Mouse (Mus musculus) layer of hippocampus, postnatal 14 days (tissue): ENCODE measurements around the gene Trappc2l. TPM values are rescaled to one million over a fixed set of nuclear protein-coding genes. Genes with fewer than 3 reads are reported as not detected.
A peak's percentile ranks its signal among the peaks of the same experiment; 100 is the strongest.
"Not testable (repeated sequence)": the region's sequence is repeated elsewhere in the genome, so short reads cannot be mapped to it uniquely, and the experiment has no call there.

ENCODE experiments used
- DNase-seq, 2 experiments: peaks; one replicate each; pipeline ENCODE4 v3.0.0; 2021 to 2022; ENCODE audit warnings: low spot score in 2 of 2, mixed read lengths in 1 of 2
- long read RNA-seq, 2 experiments: library from polyadenylated mRNA; stranded (forward); transcript quantifications; one replicate each; pipeline ENCODE4 v2.0.0; 2021
- total RNA-seq, 2 experiments: library from RNA; stranded (reverse); gene quantifications; 2 replicates each; pipeline ENCODE4 v1.2.3; 2021

Gene Trappc2l
- total RNA-seq: 10 to 100 TPM; 75.0 to 78.4 TPM
- long read RNA-seq, experiment 1, transcript Trappc2l-201 (5 exons, 1,659 nt): major isoform, 42 of 49 reads
- long read RNA-seq, experiment 1, partial matches to known transcripts: 1 of 49 reads
- long read RNA-seq, experiment 1, other reads (novel, unspliced or antisense): 6 of 49 reads
- long read RNA-seq, experiment 2, transcript Trappc2l-201 (5 exons, 1,659 nt): major isoform, 100 of 121 reads
- long read RNA-seq, experiment 2, partial matches to known transcripts: 13 of 121 reads
- long read RNA-seq, experiment 2, other reads (novel, unspliced or antisense): 7 of 121 reads

DNA sequence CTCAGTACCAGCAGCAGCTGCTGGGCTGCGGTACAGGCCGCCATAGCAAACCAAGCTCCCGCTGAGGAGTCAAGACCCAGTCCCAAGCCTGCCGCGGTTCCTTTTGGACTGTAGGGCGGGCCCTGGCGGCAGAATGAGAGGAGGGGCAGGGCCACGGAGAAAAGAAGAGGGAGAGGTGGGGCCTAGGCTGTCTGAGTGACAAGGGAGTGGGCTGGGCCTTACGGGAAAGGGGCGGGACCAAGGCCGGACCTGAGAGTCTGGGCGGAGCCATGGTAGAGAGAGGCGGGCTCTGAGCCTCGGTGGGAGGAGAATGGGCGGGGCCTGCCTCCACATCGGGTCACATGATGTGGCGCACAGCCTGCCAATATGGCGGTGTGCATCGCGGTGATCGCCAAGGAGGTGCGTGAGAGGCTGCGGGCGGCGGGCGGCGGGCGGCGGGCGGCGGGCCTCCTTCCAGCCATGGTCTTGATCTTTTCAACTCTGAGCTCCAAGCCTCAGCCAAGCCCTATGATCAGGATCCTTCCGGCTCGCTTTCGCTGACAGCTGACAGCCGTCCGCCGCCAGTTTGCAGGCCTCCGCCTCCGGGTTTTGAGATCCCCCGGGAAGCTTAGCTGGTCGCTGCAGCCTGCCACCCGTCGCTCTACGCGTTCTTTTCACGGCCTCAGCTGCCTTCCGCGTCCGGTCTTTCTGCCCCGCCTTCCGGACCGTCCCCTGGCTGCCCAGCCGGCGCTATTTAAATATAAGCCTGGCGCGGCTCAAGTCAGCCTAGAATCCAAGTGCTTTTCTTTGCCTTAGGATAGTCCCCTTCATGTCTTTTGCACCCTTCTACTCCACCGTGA is at the start of gene Trappc2l, which contains the start of gene Galns:
Trappc2l (plus strand) TSS at position 346 of the 839 bp plus-strand sequence.
Galns (minus strand) TSS at position 169 of the 839 bp plus-strand sequence.
- DNase-seq: peak; percentile 89 to 96

DNA sequence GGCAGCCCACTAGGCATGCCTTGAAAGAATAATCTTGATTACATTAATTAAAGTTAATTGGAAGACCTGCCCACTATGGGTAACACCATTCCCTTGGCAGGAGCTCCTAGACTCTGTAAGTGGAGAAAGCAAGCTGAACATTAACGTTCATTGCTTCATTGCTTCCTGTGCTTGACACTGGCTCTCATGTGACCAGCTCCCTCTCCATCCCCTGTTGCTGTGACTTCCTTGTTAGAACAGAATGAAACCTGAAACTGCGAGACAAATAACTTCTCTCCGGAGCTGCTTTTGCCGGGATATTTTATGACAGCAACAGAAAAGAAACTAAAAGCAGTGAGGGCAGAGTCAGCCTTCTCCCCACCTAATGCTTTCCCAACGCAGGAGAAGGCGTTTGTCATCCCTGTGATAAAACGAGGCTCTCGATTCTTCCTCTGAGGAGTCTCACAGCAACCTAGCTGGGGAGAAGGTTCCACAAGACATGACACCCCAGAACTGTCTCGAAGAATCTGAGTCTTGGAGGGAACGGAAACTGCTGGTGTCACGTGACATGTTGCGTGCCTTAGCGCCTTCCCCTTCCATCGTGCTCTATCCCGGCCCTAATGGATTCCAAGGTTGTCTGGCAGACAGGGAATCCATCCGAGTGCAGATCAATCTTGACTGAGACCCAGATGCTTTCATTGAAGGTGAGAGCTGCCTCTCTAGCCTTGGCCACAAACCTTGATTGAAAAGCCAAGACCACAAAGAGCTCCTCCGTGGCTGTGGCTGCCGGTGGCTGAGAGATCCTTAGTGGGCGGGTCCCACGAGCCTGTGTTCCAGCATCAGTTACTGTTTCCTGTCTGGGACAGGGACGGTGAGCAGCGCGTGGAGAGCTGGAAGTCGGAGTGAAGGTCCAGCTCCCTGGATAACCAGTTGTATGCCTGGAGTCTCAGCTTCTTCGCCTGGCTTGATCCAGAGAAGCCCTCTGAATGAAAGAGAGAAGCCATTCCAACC is 46.8 kb upstream of the Trappc2l start:
- DNase-seq: no peak

DNA sequence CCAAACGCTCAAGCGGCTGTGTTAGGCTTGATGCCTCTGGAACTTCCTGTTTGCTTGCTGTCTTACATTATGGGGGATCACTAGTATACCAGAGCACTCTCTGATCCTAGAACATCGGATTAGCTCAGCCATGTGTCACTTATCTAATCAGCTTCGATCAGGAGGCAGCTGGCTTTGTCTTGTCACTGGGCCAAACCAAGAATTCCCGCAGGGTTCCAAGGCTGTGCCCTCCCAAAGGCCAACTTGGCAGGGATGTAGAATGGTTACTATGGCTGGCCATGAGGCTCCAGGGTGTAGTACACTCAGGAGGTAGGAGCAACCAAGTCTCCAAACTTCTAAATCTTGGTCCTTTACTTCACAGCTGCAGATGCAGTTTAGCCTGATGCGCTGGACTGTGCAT is 44.7 kb upstream of the Trappc2l start:
- DNase-seq: no peak

DNA sequence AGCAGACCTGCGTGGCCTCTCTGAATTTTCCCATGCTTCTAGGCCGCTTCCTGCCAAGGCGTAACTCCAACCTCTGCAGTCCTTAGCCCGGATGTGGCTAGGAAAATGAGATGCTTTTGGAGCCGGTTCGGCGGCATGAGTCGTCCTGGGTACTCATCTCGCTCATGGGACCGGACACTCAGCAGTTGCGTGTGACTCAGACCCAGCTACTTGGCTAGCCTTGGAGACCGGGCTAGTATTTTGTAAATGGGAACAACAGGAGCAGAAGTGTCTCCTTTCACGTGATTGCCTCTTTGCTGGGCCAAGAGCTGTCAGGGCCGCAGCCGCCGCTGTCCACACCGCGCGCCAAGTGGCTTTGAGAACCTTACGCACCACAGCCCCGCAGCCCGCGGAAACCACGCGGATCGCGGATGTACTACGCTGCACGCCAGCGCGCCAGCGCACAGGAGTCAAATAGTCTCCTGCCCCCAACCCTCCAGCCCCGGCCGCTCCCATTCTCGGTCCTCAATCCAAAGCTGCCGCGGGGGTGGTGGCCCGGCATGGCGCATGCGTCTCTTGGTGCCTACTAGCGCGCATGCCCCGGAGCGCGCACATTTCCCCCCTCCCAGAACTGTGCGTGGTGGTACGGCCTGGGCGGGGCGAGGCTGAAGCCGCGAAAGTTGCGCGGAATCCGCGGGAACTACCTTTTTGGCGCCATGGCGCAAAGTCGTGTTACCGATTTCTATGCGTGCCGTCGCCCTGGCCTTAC is 43.9 kb upstream of the Trappc2l start, which contains the start of gene Cdt1:
Cdt1 (plus strand) TSS at position 655 of the 748 bp plus-strand sequence.
- peak; percentile 95 to 96 for DNase-seq

DNA sequence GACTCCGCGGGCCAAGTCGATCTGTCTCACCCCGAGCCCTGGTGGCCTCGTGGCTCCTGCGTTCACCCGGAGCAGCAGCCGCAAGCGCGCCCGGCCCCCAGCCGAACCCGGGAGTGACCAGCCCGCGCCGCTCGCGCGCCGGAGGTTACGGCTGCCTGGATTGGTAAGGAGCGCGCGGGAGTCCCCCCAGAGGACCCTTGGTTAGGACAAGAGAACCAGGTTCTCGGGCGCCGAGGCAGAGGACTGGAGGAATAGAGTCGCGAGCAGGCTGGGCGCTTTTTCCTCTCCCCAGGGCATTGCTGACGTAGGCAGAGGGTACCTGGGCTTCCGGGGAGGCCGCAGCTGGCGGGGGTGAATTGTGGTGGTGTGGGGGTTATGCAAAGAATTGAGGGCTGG is 43.3 kb upstream of the Trappc2l start:
- DNase-seq: no peak

DNA sequence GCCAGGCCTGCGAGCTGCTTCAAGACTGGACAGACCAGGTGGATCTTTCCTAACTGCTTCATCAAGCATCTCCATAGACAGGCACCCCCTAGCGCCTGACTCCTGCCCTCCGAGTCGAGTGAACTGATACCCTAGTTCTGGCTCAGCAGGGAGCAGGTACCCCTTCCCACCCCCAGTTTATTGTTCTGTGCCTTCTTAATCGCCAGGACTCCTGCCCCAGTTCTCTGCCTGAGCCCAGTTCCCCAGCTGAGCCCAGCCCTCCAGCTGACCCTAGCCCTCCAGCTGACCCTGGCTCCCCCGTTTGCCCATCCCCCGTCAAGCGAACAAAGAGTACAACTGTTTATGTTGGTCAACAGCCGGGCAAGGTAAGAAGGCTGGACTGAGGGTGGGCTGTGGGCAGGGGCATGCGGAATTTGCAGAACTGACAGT is 42.5 kb upstream of the Trappc2l start:
- DNase-seq: no peak

DNA sequence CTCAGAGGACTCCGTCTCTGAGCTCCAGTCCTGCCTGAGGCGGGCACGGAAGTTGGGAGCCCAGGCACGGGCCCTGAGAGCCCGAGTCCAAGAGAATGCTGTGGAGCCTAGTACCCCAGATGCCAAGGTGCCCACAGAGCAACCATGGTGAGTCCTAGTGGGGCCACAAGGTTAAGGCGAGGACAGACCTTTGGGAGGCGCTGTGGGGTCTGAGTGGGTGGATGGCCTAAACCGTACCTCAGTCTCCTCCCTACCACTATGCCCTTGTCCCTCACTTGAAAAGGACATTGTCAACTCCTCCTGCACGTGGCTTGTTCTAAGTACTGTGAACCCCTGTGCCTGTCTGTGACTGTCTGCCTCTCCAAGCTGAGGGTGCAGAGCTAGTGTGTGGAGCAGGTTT is 42.1 kb upstream of the Trappc2l start:
- no peak for DNase-seq

DNA sequence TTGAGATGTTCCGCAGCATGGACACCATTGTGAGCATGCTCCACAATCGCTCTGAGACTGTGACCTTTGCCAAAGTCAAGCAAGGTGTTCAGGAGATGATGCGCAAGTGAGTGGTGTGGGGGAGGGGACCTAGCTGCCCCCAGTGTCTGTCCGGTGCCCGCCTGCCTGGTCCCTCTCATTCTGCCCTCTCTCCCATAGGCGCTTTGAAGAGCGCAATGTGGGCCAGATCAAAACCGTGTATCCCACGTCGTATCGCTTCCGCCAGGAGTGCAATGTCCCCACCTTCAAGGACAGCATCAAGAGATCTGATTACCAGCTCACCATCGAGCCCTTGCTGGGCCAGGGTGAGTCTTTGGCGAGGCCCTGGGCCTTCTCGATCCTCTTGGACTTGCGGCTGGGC is 41.4 kb upstream of the Trappc2l start:
- no peak for DNase-seq

DNA sequence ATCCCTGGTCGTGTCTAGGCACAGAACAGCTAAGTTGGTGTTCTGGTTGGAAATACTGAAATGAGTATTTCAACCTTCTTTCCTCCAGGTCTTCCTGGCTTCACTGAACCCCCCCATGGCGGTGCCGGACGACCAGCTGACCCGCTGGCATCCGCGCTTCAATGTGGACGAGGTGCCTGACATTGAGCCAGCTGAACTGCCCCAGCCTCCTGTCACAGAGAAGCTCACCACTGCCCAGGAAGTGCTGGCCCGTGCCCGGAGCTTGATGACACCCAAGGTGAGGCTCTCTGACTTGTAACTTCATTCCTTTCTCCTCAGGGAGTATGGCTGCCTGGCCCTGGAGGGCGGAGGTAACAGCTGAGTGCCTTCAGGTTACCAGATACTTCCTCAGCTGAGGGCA is 40.3 kb upstream of the Trappc2l start:
- no peak for DNase-seq

DNA sequence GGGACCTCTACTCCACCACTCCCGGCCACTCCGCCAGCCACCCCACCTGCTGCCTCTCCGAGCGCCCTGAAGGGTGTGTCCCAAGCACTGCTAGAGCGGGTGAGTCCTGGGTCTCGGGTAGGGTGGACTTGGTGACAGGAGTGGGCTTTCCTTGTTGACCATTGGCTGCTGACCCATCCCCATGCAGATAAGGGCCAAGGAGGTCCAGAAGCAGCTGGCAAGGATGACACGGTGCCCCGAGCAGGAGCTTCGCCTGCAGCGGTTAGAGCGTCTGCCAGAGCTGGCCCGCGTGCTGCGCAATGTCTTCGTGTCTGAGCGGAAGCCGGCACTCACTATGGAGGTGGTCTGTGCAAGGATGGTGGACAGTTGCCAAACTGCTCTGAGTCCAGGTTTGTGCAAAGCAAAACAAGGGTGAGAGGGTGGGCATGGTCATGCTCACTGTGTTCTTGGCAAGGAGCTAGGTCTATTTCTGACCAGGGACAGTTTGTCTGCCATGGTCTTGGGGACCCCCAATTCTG is 39.6 kb upstream of the Trappc2l start:
- no peak for DNase-seq

DNA sequence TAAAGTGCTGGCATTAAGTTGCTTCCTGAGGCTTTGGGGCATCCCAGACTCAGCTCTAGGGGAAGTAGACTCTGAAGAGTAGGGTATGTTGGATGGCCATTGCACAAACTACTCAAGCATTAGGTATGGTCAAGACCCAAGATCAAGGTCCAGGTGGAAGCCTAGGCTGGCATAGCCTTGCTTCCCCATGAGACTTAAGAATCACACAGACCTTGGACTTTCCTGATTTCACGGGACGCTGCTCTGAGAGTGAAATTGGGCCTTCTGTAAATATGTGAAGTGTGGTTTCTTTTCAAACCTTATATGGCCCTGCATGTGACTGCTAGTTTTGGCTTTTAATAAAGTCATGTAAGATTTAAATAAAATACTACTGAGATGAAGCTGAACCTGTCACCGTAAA is 38.7 kb upstream of the Trappc2l start:
- no peak for DNase-seq

DNA sequence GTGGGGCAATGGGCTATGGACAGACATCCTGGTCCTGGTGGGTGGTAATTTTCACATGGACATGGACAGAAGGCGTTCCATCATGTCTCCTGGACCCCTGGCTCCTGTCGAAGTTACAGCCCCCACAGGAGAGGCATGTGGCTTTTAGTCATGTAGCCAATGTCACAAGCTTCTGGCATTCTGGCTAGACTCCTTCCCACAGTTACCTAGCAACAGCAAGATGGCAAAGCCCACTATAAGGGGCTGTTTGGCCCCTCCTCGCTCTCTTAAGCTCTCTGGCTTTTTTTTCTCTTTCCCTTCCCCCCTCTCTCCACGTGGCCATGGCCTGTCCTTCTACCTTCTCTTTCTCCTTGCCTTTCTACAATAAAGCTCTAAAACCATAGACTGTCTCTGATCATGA is 38.3 kb upstream of the Trappc2l start:
- not testable (repeated sequence) for DNase-seq

DNA sequence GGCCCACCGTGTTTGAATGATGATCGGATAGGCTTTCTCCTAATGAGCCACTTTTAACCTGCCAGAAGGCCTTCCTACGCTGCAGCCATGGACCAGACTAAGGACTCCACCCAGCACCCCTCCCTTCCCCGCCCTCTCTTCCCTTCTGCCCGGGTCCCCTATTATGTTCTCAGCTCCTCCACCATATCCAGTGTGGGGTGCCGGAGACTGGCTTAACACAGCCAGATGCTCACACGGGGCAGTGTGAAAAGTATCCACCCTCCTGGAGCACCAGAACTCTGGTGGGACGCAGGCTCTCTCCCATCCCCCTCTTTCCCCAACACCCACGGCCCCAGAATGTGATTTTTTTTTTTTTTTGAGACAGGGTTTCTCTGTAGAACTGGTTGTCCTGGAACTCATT is 37.9 kb upstream of the Trappc2l start:
- no peak for DNase-seq

DNA sequence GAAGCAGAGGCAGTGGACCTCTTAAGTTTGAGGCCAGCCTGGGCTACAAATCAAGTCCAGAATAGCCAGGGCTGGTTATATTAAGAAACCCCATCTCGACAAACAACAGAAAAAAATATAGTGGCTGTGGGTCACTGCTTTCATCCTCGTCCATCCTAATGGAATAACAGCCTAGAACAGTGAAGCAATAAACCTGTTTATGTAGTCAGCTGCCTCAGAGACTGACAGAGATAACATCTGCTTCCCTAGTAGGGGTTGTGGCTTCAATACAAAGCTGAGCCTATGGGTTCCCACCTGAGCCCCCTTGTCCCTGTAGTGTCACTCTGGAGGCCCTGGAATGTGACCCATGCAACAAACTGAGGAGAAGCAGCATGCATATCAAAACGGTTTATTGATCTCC is 37.2 kb upstream of the Trappc2l start:
- DNase-seq: no peak

DNA sequence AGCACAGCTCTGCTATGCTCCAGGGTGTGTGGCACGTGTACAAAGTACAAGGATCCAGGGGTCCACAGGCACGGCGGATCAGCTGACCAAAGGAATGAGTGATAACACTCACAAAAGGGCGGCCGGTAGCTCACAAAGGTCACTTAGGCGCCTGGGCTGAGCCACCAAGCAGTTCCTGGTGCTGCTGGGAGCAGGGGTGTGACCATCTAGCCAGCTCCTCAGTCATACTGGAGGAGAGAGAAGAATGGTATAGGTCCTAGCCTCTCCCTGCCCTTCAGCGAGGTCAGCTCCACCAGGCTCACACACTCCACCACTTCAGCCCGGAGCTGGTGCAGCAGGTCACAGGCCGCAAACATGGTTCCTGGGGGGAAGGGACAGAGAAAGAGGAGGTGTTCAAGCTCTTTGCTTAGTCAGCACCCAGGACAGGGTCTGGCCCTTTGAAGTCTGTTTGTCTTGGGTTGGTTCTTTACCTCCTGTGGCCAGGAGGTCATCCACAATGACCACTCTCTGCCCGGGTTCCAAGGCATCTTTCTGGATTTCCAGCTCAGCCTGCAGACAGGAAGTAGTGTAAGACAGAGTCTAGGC is 36.7 kb upstream of the Trappc2l start:
- no peak for DNase-seq

DNA sequence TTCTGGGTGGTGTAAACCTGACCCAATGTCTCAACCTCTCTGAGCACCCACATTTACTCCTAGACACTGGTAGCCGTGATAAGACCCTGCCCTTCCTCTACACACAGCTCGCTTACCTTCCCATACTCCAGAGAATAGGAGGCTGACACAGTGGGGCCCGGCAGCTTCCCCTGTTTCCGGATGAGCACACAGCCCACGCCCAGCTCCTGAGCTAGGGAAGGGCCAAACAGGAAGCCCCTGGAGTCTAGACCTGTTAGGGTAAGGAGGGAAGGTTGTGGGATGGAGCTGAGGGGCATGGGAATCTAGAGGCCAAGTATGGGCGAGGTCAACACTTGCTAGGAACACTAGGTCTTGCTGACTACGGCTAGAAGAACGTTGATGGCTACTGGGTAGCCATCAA is 36.2 kb upstream of the Trappc2l start:
- no peak for DNase-seq

DNA sequence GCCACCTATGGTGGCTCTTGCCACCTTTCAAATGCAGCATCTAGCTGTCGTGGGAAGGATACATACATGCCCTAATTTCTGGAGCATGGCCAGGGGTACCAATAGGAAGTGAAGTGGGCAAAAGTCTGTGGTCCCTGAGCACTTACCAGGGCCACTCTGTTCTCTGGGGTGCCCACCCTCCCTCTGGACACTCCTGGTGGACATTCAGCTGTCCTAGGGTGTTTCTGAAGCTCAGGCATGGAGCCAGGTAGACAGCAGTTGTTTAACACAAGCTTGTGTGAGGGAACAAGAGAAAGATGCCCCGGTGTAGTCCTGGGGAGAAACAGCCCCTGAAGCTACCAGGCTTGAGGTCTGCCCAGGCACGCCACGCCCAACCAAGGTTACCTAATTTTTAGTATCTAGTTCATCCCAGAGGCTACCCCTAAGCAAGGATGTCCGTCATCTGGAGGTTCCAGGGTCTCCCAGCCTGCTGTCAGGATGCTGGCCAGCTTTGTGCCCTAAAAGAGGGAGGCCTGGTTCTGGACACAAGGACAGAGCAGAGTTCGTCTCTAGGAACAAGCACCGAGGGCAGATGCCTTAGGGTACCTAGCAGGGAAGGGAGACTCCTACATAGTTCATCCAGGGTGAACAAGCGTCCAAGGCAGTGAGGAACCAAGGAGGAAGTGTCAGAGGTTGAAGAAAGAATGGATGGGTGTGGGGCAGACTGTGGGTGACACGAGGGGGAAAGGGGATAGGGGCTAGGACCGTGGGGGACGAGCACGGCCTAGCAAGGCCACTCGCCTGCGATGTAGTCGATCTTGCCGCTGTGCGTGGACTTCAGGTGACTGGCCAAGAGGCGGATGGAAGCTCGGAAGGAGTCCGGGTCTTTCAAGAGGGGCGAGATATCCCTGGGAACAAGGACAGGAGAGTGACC is 35.4 kb upstream of the Trappc2l start:
- peak in 1 of 2 experiments; percentile 22 for DNase-seq

DNA sequence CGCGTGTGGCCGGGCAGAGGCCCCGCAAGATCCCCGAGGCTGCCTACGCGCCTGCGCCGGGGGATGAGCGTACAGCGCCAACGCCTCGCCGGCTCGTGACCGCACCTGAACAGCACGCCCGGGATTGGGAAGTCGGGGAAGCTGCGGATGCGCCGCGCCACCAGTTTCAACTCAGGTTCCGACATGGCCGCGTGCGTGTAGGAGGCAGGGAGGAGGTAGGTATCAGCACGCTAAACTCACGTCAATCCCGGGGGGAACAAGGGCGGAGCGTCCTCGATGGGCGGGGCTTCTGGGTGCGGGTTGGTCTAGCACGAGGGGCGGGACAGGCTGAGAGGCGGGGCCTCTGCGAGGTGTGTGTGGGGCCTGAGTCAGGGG is 34.8 kb upstream of the Trappc2l start, which contains the start of gene Aprt:
Aprt (minus strand) TSS at position 262 of the 375 bp plus-strand sequence.
- DNase-seq: peak; percentile 85 to 95

DNA sequence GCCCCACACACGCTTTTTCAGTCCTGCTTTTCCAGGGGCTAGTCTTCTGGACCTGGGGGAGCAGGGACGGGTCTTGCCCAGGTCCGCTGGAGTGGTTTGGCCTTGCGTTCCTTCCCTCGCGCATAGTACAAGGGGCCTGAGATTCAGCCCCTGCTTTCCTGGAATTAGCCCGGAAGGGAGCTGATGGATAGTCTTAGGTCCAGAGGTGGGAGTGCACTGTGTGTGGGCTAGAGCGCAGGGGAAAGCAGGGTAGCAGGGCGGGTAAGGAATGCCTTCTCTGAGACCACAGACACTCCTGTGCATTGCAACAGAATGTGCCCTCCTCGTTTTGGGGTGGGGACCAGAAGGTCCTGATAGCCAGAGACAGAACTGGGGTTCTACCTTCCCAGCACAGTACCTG is 34.3 kb upstream of the Trappc2l start:
- DNase-seq: no peak
